Mouse (Mus musculus): ENCODE measurements at regions not wholly inside any gene's neighbourhood (a gene's known extent, or its start where the extent isn't known, plus 50 kb on each side); places are given as distances from the start of the nearest gene placed in this dataset.

DNA sequence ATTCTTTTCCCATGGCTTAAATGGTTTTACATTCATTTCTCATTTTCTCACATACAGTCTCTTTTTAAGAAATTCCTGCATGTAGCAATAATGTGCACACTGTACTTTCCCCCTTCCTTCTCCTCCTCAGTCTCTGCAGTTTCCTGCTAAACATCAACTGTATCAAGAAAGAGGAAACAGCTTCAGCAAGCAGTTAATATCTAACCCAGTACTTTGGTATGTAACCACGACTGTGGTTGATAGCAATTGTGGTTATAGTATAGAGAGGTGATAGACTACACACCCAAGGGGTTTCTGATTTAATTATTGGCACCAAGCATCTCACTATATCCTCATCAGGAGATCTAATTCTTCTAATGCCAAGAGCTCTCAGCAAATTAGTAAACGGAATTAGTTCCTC, 52.8 kb upstream of the Eci2 start:
- TF ChIP-seq GATA1 (IDR thresholded peaks at IDR 0.05; ENCODE audit: low read length): no peak
- no peak for TF ChIP-seq TAL1 (IDR thresholded peaks at IDR 0.05; ENCODE audit: low read length)

Measured in erythroblast, embryonic 14.5 days (primary cell).